Mouse (Mus musculus) heart, postnatal 0 days (tissue): ENCODE measurements around the gene Immp2l.
"Not testable (repeated sequence)": the region's sequence is repeated elsewhere in the genome, so short reads cannot be mapped to it uniquely, and the experiment has no call there.

ENCODE experiments used
- CTCF ChIP-seq: IDR thresholded peaks from 2 replicates; pipeline ENCODE4 v1.5.1; 2016; ENCODE audit warnings: antibody characterized with exemption, control low read depth, low read depth
- EP300 ChIP-seq: IDR thresholded peaks from 2 replicates; pipeline ENCODE4 v1.6.1; 2016; ENCODE audit warnings: antibody characterized with exemption, low read depth

GRCm38 (mm10) chr12:41859652-41860051, 835.8 kb downstream of the Immp2l start:
- not testable (repeated sequence) for TF ChIP-seq EP300, CTCF
